Mouse (Mus musculus) embryonic facial prominence, embryonic 14.5 days (tissue): ENCODE data around the gene Stard10. TPM values are rescaled to one million over a fixed set of nuclear protein-coding genes. Genes with fewer than 3 reads are reported as not detected.

Source experiments
- ATAC-seq: fragments of 200-750 bp; cut with Nextera tagmentation; 2 replicates; pipeline ENCODE4 v1.8.0; 2017; ENCODE audit warnings: low read depth, moderate number of reproducible peaks, moderate TSS enrichment
- DNase-seq: peaks from one replicate; pipeline ENCODE4 v3.0.0-alpha.2; 2015; ENCODE audit warnings: low spot score
- H3K27ac ChIP-seq: fragments of 300-500 bp; sonication (generic); replicated peaks from 2 replicates; pipeline ENCODE4 v1.5.1; 2014; ENCODE audit warnings: low read depth, mild to moderate bottlenecking, low read length, moderate library complexity
- H3K27me3 ChIP-seq: fragments of 300-500 bp; sonication (generic); replicated peaks from 2 replicates; pipeline ENCODE4 v1.6.1; 2014; ENCODE audit warnings: low read length; ENCODE audit not compliant: control insufficient read depth, insufficient read depth
- H3K36me3 ChIP-seq: fragments of 300-500 bp; sonication (generic); 2 replicates; pipeline ENCODE4 v1.6.1; 2014; ENCODE audit warnings: low read length, mixed read lengths; ENCODE audit not compliant: control insufficient read depth, insufficient read depth
- H3K4me1 ChIP-seq: fragments of 300-500 bp; sonication (generic); 2 replicates; pipeline ENCODE4 v1.6.1; 2014; ENCODE audit warnings: antibody characterized with exemption, low read length; ENCODE audit not compliant: control insufficient read depth, insufficient read depth
- H3K4me2 ChIP-seq: fragments of 300-500 bp; sonication (generic); 2 replicates; pipeline ENCODE4 v1.6.1; 2014; ENCODE audit warnings: low read depth, mild to moderate bottlenecking, low read length, moderate library complexity, mixed read lengths
- H3K4me3 ChIP-seq: fragments of 300-500 bp; sonication (generic); 2 replicates; pipeline ENCODE4 v1.5.1; 2014; ENCODE audit warnings: low read depth, mild to moderate bottlenecking, low read length
- H3K9ac ChIP-seq: fragments of 300-500 bp; sonication (generic); 2 replicates; pipeline ENCODE4 v1.6.1; 2014; ENCODE audit warnings: low read depth, mild to moderate bottlenecking, low read length, moderate library complexity, mixed read lengths
- H3K9me3 ChIP-seq: fragments of 300-500 bp; sonication (generic); 2 replicates; pipeline ENCODE4 v1.6.1; 2016; ENCODE audit warnings: low read length; ENCODE audit not compliant: control insufficient read depth
- WGBS: fragments of 180-500 bp; shearing (Covaris S2); extraction: QIAGEN DNeasy Blood & Tissue Kit; methylation state at CpG from one replicate; pipeline ENCODE4 v1.1.7; 2014; 5-methylcytosine and 5-hydroxymethylcytosine counted together
- polyA plus RNA-seq: library from polyadenylated mRNA; unstranded; fragments of >200 nt; fragmentation: Nextera tagmentation; extraction: Ambion mirVana; gene quantifications from 2 replicates; pipeline ENCODE4 v1.2.1, GENCODE M21; 2014

Gene Stard10
- polyA plus RNA-seq, 1 experiment from 2014 or later, result 21.5 TPM

DNA sequence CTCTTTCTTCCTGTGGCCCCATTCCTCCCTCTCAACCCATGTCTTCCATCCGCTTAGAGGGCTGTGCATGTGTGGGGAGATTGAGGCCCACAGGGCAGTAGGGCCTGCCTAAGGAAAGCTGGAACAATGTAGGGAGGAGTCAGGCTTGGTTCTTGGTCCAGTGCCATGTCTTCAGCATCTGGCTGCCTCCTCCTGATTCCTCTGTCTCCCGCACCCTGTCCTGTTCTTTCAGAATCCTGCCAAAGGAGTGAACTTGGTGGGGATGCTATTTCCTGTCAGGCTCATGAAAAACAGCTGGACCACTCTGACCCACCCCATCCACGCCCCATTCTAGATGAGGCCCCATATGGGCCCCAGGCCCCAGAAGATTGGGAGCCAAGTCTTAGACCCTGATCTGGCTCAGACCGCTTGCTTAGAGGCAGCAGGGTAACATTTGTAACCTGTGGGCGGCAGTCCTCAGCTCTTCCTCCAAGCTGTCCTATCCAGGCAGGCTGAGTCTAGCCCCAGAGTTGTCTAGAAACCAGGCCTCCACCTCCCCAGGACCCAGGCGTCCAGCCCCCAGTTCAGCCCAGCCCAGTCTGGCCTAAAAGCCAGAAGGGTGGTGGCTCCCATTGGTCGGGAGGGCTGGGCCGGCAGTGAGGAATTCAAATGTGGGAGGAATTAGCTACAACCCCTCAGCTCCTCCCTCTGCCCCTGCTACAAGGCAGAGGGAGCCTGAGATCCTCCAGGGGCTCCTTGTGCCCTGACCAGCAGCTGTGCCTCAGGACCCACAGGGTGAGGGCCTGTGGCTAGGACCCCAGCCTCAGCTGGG is 77.0 kb downstream of the Stard10 start:
- H3K4me2 ChIP-seq, result peak overlapping the region; percentile 62
- H3K4me1 ChIP-seq, result peaks cover 32% of the 10 kb centered on the region

DNA sequence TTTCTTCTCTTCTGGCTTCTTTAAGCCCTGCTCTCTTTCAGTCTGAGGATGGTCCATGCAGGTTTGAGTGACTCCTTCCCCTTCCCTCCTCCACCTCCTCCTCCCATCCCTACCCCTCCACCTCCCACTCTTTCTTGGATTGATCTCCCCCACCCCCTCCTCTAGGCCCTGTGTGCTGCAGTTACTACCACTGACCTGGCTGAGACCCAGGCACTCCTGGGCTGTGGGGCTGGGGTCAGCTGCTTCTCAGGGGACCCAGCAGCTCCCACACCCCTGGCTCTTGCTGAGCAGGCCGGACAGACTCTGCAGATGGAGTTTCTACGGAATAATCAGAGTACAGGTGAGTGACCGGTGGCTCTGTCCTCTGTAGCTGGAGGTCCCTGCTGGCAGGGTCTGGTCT is 77.7 kb downstream of the Stard10 start:
- peak overlapping the region; percentile 97 for H3K27ac ChIP-seq
- WGBS, result 51% methylated on average over 3 of the region's 3 CpGs
- H3K9me3 ChIP-seq, result no peaks in the 10 kb centered on the region
- no peak for DNase-seq
- H3K4me1 ChIP-seq, result peaks cover 32% of the 10 kb centered on the region
- peak overlapping the region; percentile 38 for H3K4me3 ChIP-seq
- peak overlapping the region; percentile 58 for H3K9ac ChIP-seq
- H3K27me3 ChIP-seq, result no peaks in the 10 kb centered on the region
- ATAC-seq, result no peak; the same call in 1 of the 2 replicates
- peaks cover 36% of the 10 kb centered on the region for H3K36me3 ChIP-seq
- peak overlapping the region; percentile 62 for H3K4me2 ChIP-seq

More for the DNA sequence above, 77.0 kb downstream of the Stard10 start:
- Histone ChIP-seq H3K4me3 (peak overlapping the region; percentile 38), H3K27ac (peak overlapping the region; percentile 97), H3K9me3 (no peaks in the 10 kb centered on the region), H3K27me3 (no peaks in the 10 kb centered on the region), H3K9ac (peak overlapping the region; percentile 58), H3K36me3 (peaks cover 30% of the 10 kb centered on the region)
- WGBS, result 23% methylated on average over 8 of the region's 8 CpGs
- DNase-seq (peak; percentile 94), ATAC-seq (peak; percentile 88)

DNA sequence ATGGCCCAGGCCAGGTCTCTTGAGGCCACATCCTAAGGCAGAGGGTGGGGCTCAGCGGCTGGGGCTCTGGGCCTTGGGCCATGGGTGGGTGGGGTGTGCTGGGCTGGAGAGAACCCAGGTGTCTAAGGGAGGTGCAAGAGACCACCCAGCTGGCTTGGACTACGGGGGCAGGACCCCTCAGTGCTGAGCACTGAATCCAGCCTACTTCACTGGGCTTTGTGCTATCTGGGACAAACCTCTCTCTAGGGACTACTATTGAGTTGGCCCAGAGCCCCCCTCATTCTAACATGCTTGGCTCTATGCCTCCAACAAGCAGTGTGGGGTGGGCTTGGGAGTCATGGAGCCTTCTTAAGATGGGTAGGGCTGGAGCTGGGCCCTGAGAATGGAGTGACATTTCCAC is 78.6 kb downstream of the Stard10 start:
- ATAC-seq (no peak), DNase-seq (peak; percentile 16)
- H3K4me1 ChIP-seq, result peaks cover 32% of the 10 kb centered on the region
- H3K27ac ChIP-seq, result peak overlapping the region; percentile 97; the same call in 1 of the 2 replicates
- H3K4me3 ChIP-seq, result peak overlapping the region; percentile 38
- 86% methylated on average over 1 of the region's 2 CpGs for WGBS
- H3K9ac ChIP-seq, result peak overlapping the region; percentile 58; the same call in 1 of the 2 replicates
- peaks cover 40% of the 10 kb centered on the region for H3K36me3 ChIP-seq
- H3K4me2 ChIP-seq, result peak overlapping the region; percentile 62
- H3K27me3 ChIP-seq, result no peaks in the 10 kb centered on the region
- H3K9me3 ChIP-seq, result no peaks in the 10 kb centered on the region

Other genes starting within 250 kb of the Stard10 start
- gene Fchsd2, start 224.2 kb upstream of the Stard10 start, polyA plus RNA-seq, result 20.7 and 23.9 TPM in 2 replicates
- gene Atg16l2, start 14.8 kb upstream of the Stard10 start, polyA plus RNA-seq, result 9.7 and 10.5 TPM in 2 replicates
- gene Arap1, start 31.0 kb downstream of the Stard10 start, polyA plus RNA-seq, result 75.5 and 82.3 TPM in 2 replicates
- gene Gm45837, start 93.8 kb downstream of the Stard10 start, polyA plus RNA-seq, result not detected in 2 replicates
- gene Pde2a, start 104.6 kb downstream of the Stard10 start, polyA plus RNA-seq, result 32.1 and 33.0 TPM in 2 replicates